Mouse (Mus musculus) lung, adult 18-20 months (tissue): ENCODE data around the gene Serinc2.
A peak's percentile ranks its signal among the peaks of the same experiment; 100 is the strongest.

ENCODE experiments used
- DNase-seq, 2 experiments: peaks; one replicate each; pipeline ENCODE4 v3.0.0; 2022; ENCODE audit warnings: mixed read lengths in 2 of 2

Gene Serinc2

GRCm38 (mm10) chr4:130296243-130296965 is 17.4 kb upstream of the Serinc2 start:
- DNase-seq, result no peak

GRCm38 (mm10) chr4:130295047-130295745 is 16.2 kb upstream of the Serinc2 start:
- DNase-seq, result peak; percentile 59 to 74

- DNase-seq, result no peak
Observed at GRCm38 (mm10) chr4:130294513-130294912, 15.5 kb upstream of the Serinc2 start.

GRCm38 (mm10) chr4:130292271-130292670 is 13.3 kb upstream of the Serinc2 start:
- DNase-seq, result peak; percentile 59 to 69

GRCm38 (mm10) chr4:130289824-130290223 is 10.8 kb upstream of the Serinc2 start:
- DNase-seq, result no peak

- DNase-seq, result no peak
Observed at GRCm38 (mm10) chr4:130286531-130286930, 7.5 kb upstream of the Serinc2 start.

- no peak for DNase-seq
Observed at GRCm38 (mm10) chr4:130283826-130284225, 4.8 kb upstream of the Serinc2 start.

GRCm38 (mm10) chr4:130282856-130283255 is 3.9 kb upstream of the Serinc2 start:
- no peak for DNase-seq

GRCm38 (mm10) chr4:130276573-130277176 is 2.3 kb downstream of the Serinc2 start:
- DNase-seq, result no peak

- DNase-seq, result no peak
Observed at GRCm38 (mm10) chr4:130275823-130276105, 3.2 kb downstream of the Serinc2 start.

GRCm38 (mm10) chr4:130275016-130275822 is 3.8 kb downstream of the Serinc2 start:
- DNase-seq, result peak; percentile 26 to 48

GRCm38 (mm10) chr4:130274346-130275015 is 4.5 kb downstream of the Serinc2 start:
- no peak for DNase-seq

- no peak for DNase-seq
Observed at GRCm38 (mm10) chr4:130273698-130274345, 5.2 kb downstream of the Serinc2 start.

- no peak for DNase-seq
Observed at GRCm38 (mm10) chr4:130270611-130271347, 8.2 kb downstream of the Serinc2 start.

GRCm38 (mm10) chr4:130270089-130270488 is 8.9 kb downstream of the Serinc2 start:
- DNase-seq, result no peak

- no peak for DNase-seq
Observed at GRCm38 (mm10) chr4:130268736-130269135, 10.3 kb downstream of the Serinc2 start.

- DNase-seq, result peak; percentile 21 to 62
Observed at GRCm38 (mm10) chr4:130267069-130267468, 11.9 kb downstream of the Serinc2 start.

GRCm38 (mm10) chr4:130266601-130267000 is 12.4 kb downstream of the Serinc2 start:
- peak; percentile 11 to 29 for DNase-seq

GRCm38 (mm10) chr4:130264698-130265349 is 14.2 kb downstream of the Serinc2 start:
- peak; percentile 49 to 51 for DNase-seq

- DNase-seq, result no peak
Observed at GRCm38 (mm10) chr4:130264131-130264530, 14.9 kb downstream of the Serinc2 start.

GRCm38 (mm10) chr4:130260406-130260805 is 18.6 kb downstream of the Serinc2 start:
- no peak for DNase-seq
